Mouse (Mus musculus) cerebellum, adult 2 months (tissue): ENCODE results near the gene Flad1. TPM values are rescaled to one million over a fixed set of nuclear protein-coding genes. Genes with fewer than 3 reads are reported as not detected.

Experiments used
- DNase-seq, 2 experiments: peaks; one replicate each; pipeline ENCODE4 v3.0.0; 2021
- H3K27ac ChIP-seq: fragments of 200-500 bp; 2 replicates; pipeline ENCODE4 v1.5.1; 2012; ENCODE audit warnings: low read length, control low read depth, inconsistent platforms; ENCODE audit not compliant: insufficient read depth
- H3K27me3 ChIP-seq: fragments of 200-500 bp; 2 replicates; pipeline ENCODE4 v1.6.1; 2012; ENCODE audit warnings: inconsistent platforms, mild to moderate bottlenecking, low read length, moderate library complexity; ENCODE audit not compliant: control insufficient read depth, insufficient read depth
- H3K4me1 ChIP-seq: fragments of 200-500 bp; 2 replicates; pipeline ENCODE4 v1.6.1; 2011; ENCODE audit warnings: low read length; ENCODE audit not compliant: control insufficient read depth, insufficient read depth
- H3K4me3 ChIP-seq: fragments of 200-500 bp; replicated peaks from 2 replicates; pipeline ENCODE3; 2011; ENCODE audit warnings: mild to moderate bottlenecking, low read depth, low read length, control low read depth; ENCODE audit not compliant: insufficient read depth
- CTCF ChIP-seq: fragments of 200-500 bp; IDR thresholded peaks from 2 replicates; pipeline ENCODE4 v1.5.1; 2011; ENCODE audit warnings: low read depth, mild to moderate bottlenecking, control low read depth, low read length, moderate library complexity, borderline replicate concordance; ENCODE audit not compliant: insufficient read depth
- POLR2A ChIP-seq: fragments of 200-500 bp; IDR thresholded peaks from 2 replicates; pipeline ENCODE4 v1.6.1; 2011; ENCODE audit warnings: low read length, control low read depth, borderline replicate concordance; ENCODE audit not compliant: insufficient read depth
- WGBS: fragments of 180-500 bp; shearing (Covaris S2); methylation state at CpG from one replicate; pipeline ENCODE4 v1.1.7; 2018; 5-methylcytosine and 5-hydroxymethylcytosine counted together
- polyA plus RNA-seq: library from polyadenylated mRNA; depleted of rRNA; stranded (reverse); fragments of >200 nt; gene quantifications from 2 replicates; pipeline ENCODE4 v1.2.3, GENCODE M21; 2012; rRNA removed

Flad1 gene
- polyA plus RNA-seq = 50.1 and 54.0 TPM in 2 replicates

DNA sequence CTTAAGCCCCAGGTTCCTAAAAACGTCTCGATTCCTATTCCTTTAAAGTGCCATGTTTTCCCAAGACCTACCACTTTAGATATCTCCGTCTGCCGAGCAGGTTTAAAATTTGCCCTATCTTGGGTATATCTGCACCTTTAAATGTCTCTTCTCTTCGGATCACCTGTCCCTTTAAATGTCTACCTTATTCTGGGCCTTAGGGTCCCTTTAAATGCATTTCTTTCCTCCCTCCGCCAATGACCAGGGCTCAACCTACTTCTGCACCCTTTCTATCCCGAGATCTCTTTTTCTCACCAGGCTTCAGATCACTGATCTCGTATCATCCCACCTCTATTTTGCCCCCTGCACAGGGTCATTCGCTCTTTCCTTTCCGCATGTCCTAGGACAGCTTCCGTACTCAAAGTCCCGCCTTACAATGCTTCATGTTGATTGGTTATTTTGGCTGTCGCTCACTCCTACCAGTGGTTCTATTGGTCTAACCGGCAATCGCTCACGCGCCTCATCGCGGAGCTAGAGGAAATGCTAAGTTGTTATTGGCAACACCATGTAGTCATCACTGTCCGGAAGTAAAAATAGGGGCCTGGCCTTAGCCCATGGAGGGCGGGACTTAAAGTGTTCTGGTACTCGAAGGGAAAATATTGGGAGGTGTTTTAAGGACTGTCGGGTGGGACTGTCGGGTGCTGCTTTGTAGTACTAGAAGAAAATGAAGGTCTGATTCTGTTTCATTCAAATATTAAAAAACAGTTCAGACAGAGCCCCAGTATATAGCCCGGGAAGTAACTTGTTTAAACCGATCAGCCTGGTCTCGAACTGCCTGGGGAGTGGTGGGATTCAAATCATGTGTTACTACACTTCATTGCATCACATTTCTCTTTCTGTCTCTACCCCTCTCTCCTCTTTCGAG is at the start of gene Flad1:
Gene Flad1 (minus strand): TSS at position 381 of the 904 bp plus-strand sequence.
- no peak for TF ChIP-seq CTCF
- peak; percentile 63; the same call in 1 of the 2 replicates for TF ChIP-seq POLR2A
- no peaks in the 10 kb centered on the region for H3K27me3 ChIP-seq
- peak within 1 kb of the TSS; percentile 68 for H3K4me3 ChIP-seq
- peak; percentile 100 for DNase-seq
- WGBS = 4% methylated on average over 28 of the region's 28 CpGs
- H3K4me1 ChIP-seq = 0 out of 2 replicates have a peak, but pooled peaks cover 2% of the 10 kb centered on the region
- H3K27ac ChIP-seq = peak within 1 kb of the TSS; percentile 59

DNA sequence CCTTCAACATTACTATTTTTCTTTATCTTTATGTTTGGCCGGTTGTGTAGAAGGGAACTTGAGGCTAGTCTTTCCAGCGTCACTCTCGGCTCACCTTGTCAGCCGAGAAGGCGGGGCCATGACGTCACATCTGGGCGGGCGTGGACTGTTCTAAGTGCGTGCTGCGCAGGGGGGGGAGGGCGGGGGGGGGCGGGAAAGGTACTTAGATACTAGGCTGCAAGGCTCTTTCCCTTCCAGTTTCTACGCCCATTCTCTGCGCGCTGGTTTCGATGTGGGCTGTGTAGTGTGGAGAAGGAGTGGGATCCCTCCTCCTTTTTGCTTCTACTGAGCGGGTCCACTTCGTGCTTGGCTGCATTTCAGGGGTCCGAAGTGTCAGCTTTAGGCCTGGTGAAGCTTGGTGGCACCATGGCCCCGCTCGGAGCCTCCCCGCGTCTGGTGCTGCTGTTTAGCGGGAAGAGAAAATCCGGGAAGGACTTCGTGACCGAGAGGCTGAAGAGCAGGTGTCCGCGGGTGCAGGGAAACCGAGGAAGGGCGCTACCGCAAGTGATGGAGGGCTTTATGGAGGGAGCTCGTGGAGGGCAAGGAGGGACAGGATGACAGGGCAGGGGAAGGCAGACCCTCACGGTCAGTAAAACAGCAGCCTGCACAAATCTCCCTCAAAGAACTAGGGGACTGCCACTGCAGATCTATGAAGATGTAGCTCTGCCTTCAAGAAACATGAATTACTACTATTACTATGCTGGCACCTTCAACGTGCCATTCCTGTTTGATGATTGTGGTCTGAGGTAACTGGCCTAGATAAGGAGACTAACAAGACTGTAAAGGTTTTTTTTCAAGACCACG is 47.5 kb upstream of the Flad1 start:
- no peaks in the 10 kb centered on the region for H3K4me1 ChIP-seq
- WGBS = under 1% methylated on average over 34 of the region's 36 CpGs

GRCm38 (mm10) chr3:89458372-89458964 is 46.8 kb upstream of the Flad1 start:
- Histone ChIP-seq H3K27ac (no peak overlapping the region), H3K4me3 (peak overlapping the region; percentile 100), H3K4me1 (no peaks in the 10 kb centered on the region), H3K27me3 (no peaks in the 10 kb centered on the region)
- 49% methylated on average over 13 of the region's 13 CpGs for WGBS
- no peak for DNase-seq
- no peak for TF ChIP-seq CTCF
- no peak for TF ChIP-seq POLR2A

More for the DNA sequence above, 47.5 kb upstream of the Flad1 start:
- H3K4me3 ChIP-seq = peak overlapping the region; percentile 100
- H3K27me3 ChIP-seq = no peaks in the 10 kb centered on the region
- TF ChIP-seq POLR2A = peak; percentile 40; the same call in 1 of the 2 replicates
- no peak for TF ChIP-seq CTCF
- peak; percentile 91 to 92 for DNase-seq
- peak overlapping the region; percentile 76 for H3K27ac ChIP-seq

DNA sequence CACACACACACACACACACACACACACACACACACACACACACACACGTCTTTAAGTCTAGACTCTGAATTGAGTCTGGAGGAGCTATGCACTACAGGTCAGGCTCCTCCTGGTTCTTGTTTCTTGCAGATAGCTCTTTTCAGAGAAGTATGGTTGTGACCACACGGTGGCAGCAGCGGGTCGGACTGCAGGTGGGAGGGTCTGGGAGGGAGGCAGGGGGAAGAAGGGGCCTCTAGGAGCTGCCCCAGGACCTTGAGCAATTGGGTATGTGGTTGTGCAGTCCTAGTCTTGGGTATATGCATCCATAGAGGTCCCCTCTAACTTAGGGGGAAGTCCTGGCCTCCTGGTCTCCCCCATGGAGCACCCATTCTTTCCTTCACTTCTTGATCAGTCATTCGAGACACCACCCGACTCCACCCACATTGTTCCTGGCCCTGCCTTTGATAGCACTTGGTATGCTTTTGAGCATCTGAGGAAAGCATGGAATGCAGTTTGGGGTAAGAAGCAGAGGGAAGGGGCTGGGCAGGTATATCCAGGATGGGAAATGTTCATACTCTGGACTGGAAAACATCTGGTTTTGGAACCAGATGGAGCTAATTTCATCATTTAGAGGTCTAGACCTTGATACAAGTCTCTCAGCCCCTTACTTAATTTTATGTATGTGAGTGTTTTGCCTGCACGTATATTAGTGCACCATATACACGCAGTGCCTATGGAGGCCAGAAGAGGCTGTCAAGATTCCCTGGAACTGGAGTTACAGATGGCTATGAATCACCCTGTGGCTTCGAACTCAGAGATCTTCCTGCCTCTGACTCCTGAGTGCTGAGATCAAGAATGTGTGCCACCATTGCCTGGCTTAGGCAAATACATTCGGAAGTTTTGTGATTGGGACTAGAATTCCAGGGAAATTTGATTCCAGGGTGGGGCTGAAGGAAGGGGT is 45.3 kb upstream of the Flad1 start:
- Histone ChIP-seq H3K27ac (no peak overlapping the region), H3K4me1 (no peaks in the 10 kb centered on the region), H3K27me3 (no peaks in the 10 kb centered on the region), H3K4me3 (no peak overlapping the region)
- WGBS = 30% methylated on average over 10 of the region's 10 CpGs
- DNase-seq = peak; percentile 44 to 65
- TF ChIP-seq CTCF (peak; percentile 66), POLR2A (no peak)

- Histone ChIP-seq H3K4me3 (no peak overlapping the region), H3K27ac (no peak overlapping the region), H3K27me3 (no peaks in the 10 kb centered on the region), H3K4me1 (no peaks in the 10 kb centered on the region)
- no peak for TF ChIP-seq CTCF
- no peak for TF ChIP-seq POLR2A
- no peak for DNase-seq
- 83% methylated on average over 1 of the region's 1 CpGs for WGBS
Measured at GRCm38 (mm10) chr3:89455786-89456285, 44.2 kb upstream of the Flad1 start.

GRCm38 (mm10) chr3:89454401-89455177 is 42.9 kb upstream of the Flad1 start, which contains the start of gene Pmvk:
TSS of gene Pmvk (plus strand) at chr3:89454541.
- TF ChIP-seq POLR2A (no peak), CTCF (no peak)
- no peak within 1 kb of the TSS for H3K4me3 ChIP-seq
- H3K4me1 ChIP-seq = no peaks in the 10 kb centered on the region
- WGBS = 63% methylated on average over 10 of the region's 10 CpGs
- no peaks in the 10 kb centered on the region for H3K27me3 ChIP-seq
- no peak within 1 kb of the TSS for H3K27ac ChIP-seq
- DNase-seq = no peak
